Mouse (Mus musculus) neural tube, embryonic 12.5 days (tissue): ENCODE measurements around the gene Zup1. TPM values are rescaled to one million over a fixed set of nuclear protein-coding genes. Genes with fewer than 3 reads are reported as not detected.
"Not testable (repeated sequence)": the region's sequence is repeated elsewhere in the genome, so short reads cannot be mapped to it uniquely, and the experiment has no call there.

Experiments used
- ATAC-seq: fragments of 200-750 bp; cut with Nextera tagmentation; 2 replicates; pipeline ENCODE4 v1.8.0; 2017; ENCODE audit warnings: low read depth, mild to moderate bottlenecking, moderate TSS enrichment, moderate library complexity; ENCODE audit not compliant: low FRiP score
- H3K27ac ChIP-seq: fragments of 300-500 bp; sonication (generic); 2 replicates; pipeline ENCODE4 v1.5.1; 2016
- H3K27me3 ChIP-seq: fragments of 300-500 bp; sonication (generic); replicated peaks from 2 replicates; pipeline ENCODE4 v1.6.1; 2016; ENCODE audit warnings: mild to moderate bottlenecking
- H3K36me3 ChIP-seq: fragments of 300-500 bp; sonication (generic); 2 replicates; pipeline ENCODE4 v1.6.1; 2016; ENCODE audit warnings: mild to moderate bottlenecking
- H3K4me1 ChIP-seq: fragments of 300-500 bp; sonication (generic); 2 replicates; pipeline ENCODE4 v1.6.1; 2016
- H3K4me2 ChIP-seq: fragments of 300-500 bp; sonication (generic); replicated peaks from 2 replicates; pipeline ENCODE4 v1.6.1; 2016; ENCODE audit warnings: mild to moderate bottlenecking
- H3K4me3 ChIP-seq: fragments of 300-500 bp; sonication (generic); 2 replicates; pipeline ENCODE4 v1.5.1; 2016
- H3K9ac ChIP-seq: fragments of 300-500 bp; sonication (generic); 2 replicates; pipeline ENCODE4 v1.6.1; 2016; ENCODE audit warnings: mild to moderate bottlenecking
- H3K9me3 ChIP-seq: fragments of 300-500 bp; sonication (generic); 2 replicates; pipeline ENCODE4 v1.6.1; 2016; ENCODE audit warnings: mild to moderate bottlenecking
- WGBS: fragments of 180-500 bp; shearing (Covaris S2); methylation state at CpG from one replicate; pipeline ENCODE4 v1.1.7; 2016; 5-methylcytosine and 5-hydroxymethylcytosine counted together
- polyA plus RNA-seq: library from polyadenylated mRNA; unstranded; fragments of >200 nt; fragmentation: Nextera tagmentation; extraction: Ambion mirVana; gene quantifications from 2 replicates; pipeline ENCODE4 v1.2.1, GENCODE M21; 2016

Gene Zup1
- polyA plus RNA-seq, 1 experiment from 2014 or later, result 26.9 TPM

- H3K9me3 ChIP-seq, H3K27ac ChIP-seq, H3K27me3 ChIP-seq, H3K4me3 ChIP-seq, H3K4me2 ChIP-seq, H3K9ac ChIP-seq, ATAC-seq, H3K36me3 ChIP-seq, H3K4me1 ChIP-seq: not testable (repeated sequence)
- 88% methylated on average over 1 of the region's 1 CpGs for WGBS
Measured at GRCm38 (mm10) chr10:33901520-33901919, 49.5 kb downstream of the Zup1 start.

GRCm38 (mm10) chr10:33882411-33882810 lies 68.7 kb downstream of the Zup1 start:
- WGBS, result 84% methylated on average over 2 of the region's 2 CpGs
- H3K4me2 ChIP-seq, result not testable (repeated sequence)

GRCm38 (mm10) chr10:33872672-33873398 lies 78.2 kb downstream of the Zup1 start:
- 84% methylated on average over 2 of the region's 2 CpGs for WGBS
- no peak overlapping the region for H3K9ac ChIP-seq
- no peaks in the 10 kb centered on the region for H3K36me3 ChIP-seq
- H3K4me1 ChIP-seq, result no peaks in the 10 kb centered on the region
- no peak for ATAC-seq
- no peaks in the 10 kb centered on the region for H3K9me3 ChIP-seq
- no peaks in the 10 kb centered on the region for H3K27me3 ChIP-seq
- no peak overlapping the region for H3K4me3 ChIP-seq
- H3K27ac ChIP-seq, result no peak overlapping the region
- no peak overlapping the region for H3K4me2 ChIP-seq

More at GRCm38 (mm10) chr10:33882411-33882810, 68.7 kb downstream of the Zup1 start:
- H3K9ac ChIP-seq, H3K27me3 ChIP-seq, H3K4me1 ChIP-seq, H3K36me3 ChIP-seq, H3K9me3 ChIP-seq, H3K4me3 ChIP-seq, ATAC-seq, H3K27ac ChIP-seq: not testable (repeated sequence)

GRCm38 (mm10) chr10:33870441-33870840 lies 80.6 kb downstream of the Zup1 start:
- no peak overlapping the region for H3K27ac ChIP-seq
- no peaks in the 10 kb centered on the region for H3K27me3 ChIP-seq
- H3K36me3 ChIP-seq, result no peaks in the 10 kb centered on the region
- no peaks in the 10 kb centered on the region for H3K4me1 ChIP-seq
- ATAC-seq, result no peak
- no peak overlapping the region for H3K9ac ChIP-seq
- no peak overlapping the region for H3K4me3 ChIP-seq
- no peak overlapping the region for H3K4me2 ChIP-seq
- 17% methylated on average over 1 of the region's 1 CpGs for WGBS
- no peaks in the 10 kb centered on the region for H3K9me3 ChIP-seq

Other genes with a start within 250 kb of the Zup1 start
- gene Sult3a2, start 164.6 kb downstream of the Zup1 start, polyA plus RNA-seq, result not detected in 2 replicates
- not detected in 2 replicates for gene Sult3a1, start 93.5 kb downstream of the Zup1 start, polyA plus RNA-seq
- gene Rsph4a, start 46.2 kb downstream of the Zup1 start, polyA plus RNA-seq, result 0.08 TPM in 1 of 2 replicates, not detected in the other
- gene Rwdd1, start 68.4 kb upstream of the Zup1 start, polyA plus RNA-seq, result 134 and 142 TPM in 2 replicates
- not detected in 2 replicates for gene Trappc3l, start 86.3 kb upstream of the Zup1 start, polyA plus RNA-seq
- not detected in 2 replicates for gene Calhm4, start 93.0 kb upstream of the Zup1 start, polyA plus RNA-seq
- gene Calhm5, start 145.2 kb upstream of the Zup1 start, polyA plus RNA-seq, result 0.14 and 0.16 TPM in 2 replicates
- 0.29 and 0.31 TPM in 2 replicates for gene Calhm6, start 176.7 kb upstream of the Zup1 start, polyA plus RNA-seq